Mouse (Mus musculus) cerebellum, adult 2 months (tissue): ENCODE results near the gene Angptl3.

ENCODE experiments used
- CTCF ChIP-seq: fragments of 200-500 bp; IDR thresholded peaks from 2 replicates; pipeline ENCODE4 v1.5.1; 2011; ENCODE audit warnings: low read depth, mild to moderate bottlenecking, control low read depth, low read length, moderate library complexity, borderline replicate concordance; ENCODE audit not compliant: insufficient read depth
- POLR2A ChIP-seq: fragments of 200-500 bp; IDR thresholded peaks from 2 replicates; pipeline ENCODE4 v1.6.1; 2011; ENCODE audit warnings: low read length, control low read depth, borderline replicate concordance; ENCODE audit not compliant: insufficient read depth

- TF ChIP-seq CTCF (no peak), POLR2A (no peak)
Measured at GRCm38 (mm10) chr4:99046471-99046870, 15.7 kb downstream of the Angptl3 start.
